Mouse (Mus musculus) urinary bladder, postnatal 14 days (tissue): ENCODE results near the gene Gkn1.

ENCODE experiments used
- DNase-seq: peaks from one replicate; pipeline ENCODE4 v3.0.0; 2021; ENCODE audit warnings: low spot score

The Gkn1 gene

GRCm38 (mm10) chr6:87350829-87351228, at the start of gene Gkn1:
Gene Gkn1, minus strand, starts transcription at chr6:87350942.
- no peak for DNase-seq

- no peak for DNase-seq
Observed at GRCm38 (mm10) chr6:87399886-87400566, 49.3 kb upstream of the Gkn1 start.

- DNase-seq, result peak; percentile 83
Observed at GRCm38 (mm10) chr6:87399137-87399536, 48.4 kb upstream of the Gkn1 start.

- DNase-seq, result no peak
Observed at GRCm38 (mm10) chr6:87394783-87395182, 44.0 kb upstream of the Gkn1 start.

GRCm38 (mm10) chr6:87393466-87394205, 42.9 kb upstream of the Gkn1 start:
- no peak for DNase-seq

GRCm38 (mm10) chr6:87389455-87389989, 38.8 kb upstream of the Gkn1 start:
- no peak for DNase-seq

GRCm38 (mm10) chr6:87388877-87389276, 38.1 kb upstream of the Gkn1 start, which contains the start of gene Gkn3:
Gene Gkn3, minus strand, starts transcription at chr6:87388935.
- DNase-seq, result no peak

GRCm38 (mm10) chr6:87386681-87387080, 35.9 kb upstream of the Gkn1 start:
- no peak for DNase-seq

- peak; percentile 70 for DNase-seq
Observed at GRCm38 (mm10) chr6:87386203-87386602, 35.5 kb upstream of the Gkn1 start.

GRCm38 (mm10) chr6:87384761-87385160, 34.0 kb upstream of the Gkn1 start:
- no peak for DNase-seq

GRCm38 (mm10) chr6:87383926-87384691, 33.4 kb upstream of the Gkn1 start:
- no peak for DNase-seq

- no peak for DNase-seq
Observed at GRCm38 (mm10) chr6:87373057-87373456, 22.3 kb upstream of the Gkn1 start, which contains the start of gene Gkn2. Gene Gkn2, plus strand, starts transcription at chr6:87373357.

- no peak for DNase-seq
Observed at GRCm38 (mm10) chr6:87369223-87369622, 18.5 kb upstream of the Gkn1 start.

- DNase-seq, result no peak
Observed at GRCm38 (mm10) chr6:87354441-87354840, 3.7 kb upstream of the Gkn1 start.

GRCm38 (mm10) chr6:87335935-87336295, 14.8 kb downstream of the Gkn1 start:
- DNase-seq, result no peak

GRCm38 (mm10) chr6:87335091-87335934, 15.4 kb downstream of the Gkn1 start, which contains the start of gene Antxr1:
Gene Antxr1, minus strand, starts transcription at chr6:87335821.
- DNase-seq, result peak; percentile 56

- DNase-seq, result peak; percentile 38
Observed at GRCm38 (mm10) chr6:87334361-87335090, 16.2 kb downstream of the Gkn1 start.

- no peak for DNase-seq
Observed at GRCm38 (mm10) chr6:87332380-87332779, 18.4 kb downstream of the Gkn1 start.

- DNase-seq, result no peak
Observed at GRCm38 (mm10) chr6:87328265-87329173, 22.2 kb downstream of the Gkn1 start.

- no peak for DNase-seq
Observed at GRCm38 (mm10) chr6:87326932-87327331, 23.8 kb downstream of the Gkn1 start.
